Mouse (Mus musculus): Measurements from ENCODE around the gene Arap1. TPM values are rescaled to one million over a fixed set of nuclear protein-coding genes. Genes with fewer than 3 reads are reported as not detected.

Gene Arap1
- polyA plus RNA-seq, 1 experiment, result 148 TPM

DNA sequence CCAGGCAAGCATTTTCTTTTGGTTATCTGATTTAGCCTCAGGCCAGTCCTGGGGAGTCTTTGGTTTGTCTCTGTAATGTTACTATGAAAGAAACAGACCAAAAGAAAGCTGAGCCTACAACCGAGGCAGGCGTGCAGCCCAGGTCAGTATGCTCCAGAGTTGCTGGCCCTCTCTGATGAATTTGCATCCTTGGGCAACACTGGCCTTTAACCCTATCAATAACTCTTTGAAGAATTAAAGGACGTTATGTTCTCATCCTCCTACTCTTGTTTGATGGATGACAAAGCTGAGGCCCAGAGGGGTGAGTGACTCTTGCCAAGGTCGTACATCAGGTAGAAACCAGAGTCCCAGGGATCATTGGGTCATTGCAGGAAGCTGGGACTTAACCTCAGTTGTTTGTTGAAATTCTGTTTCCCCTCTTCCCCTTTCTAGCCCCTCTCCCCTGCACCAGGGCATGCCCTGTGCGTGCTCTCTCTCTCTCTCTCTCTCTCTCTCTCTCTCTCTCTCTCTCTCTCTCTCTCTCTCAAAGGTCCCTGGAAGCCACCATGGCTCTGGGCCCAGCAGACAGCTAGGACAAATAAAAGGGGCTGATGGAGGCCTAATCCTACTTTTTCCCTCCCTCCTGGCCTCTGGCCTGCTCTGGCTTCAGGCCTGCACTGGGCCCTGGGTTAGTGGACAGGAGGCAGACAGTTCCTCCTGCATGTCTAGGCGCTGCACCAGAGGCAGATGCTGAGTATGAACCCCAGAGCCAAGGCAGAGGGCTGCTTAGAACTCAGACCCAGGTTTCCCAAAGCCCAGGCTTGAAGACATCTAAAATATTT, 23.5 kb upstream of the Arap1 start:
- H3K4me1 ChIP-seq, result peaks cover 92% of the 10 kb centered on the region

GRCm38 (mm10) chr7:101326006-101326405, 21.9 kb upstream of the Arap1 start:
- H3K27me3 ChIP-seq (replicated peaks), result peaks cover 12% of the 10 kb centered on the region
- H3K36me3 ChIP-seq (replicated peaks; ENCODE audit: low read length), result peaks cover 88% of the 10 kb centered on the region
- TF ChIP-seq FLI1 (IDR thresholded peaks at IDR 0.05; ENCODE audit: low read length) (no peak), GATA1 (IDR thresholded peaks at IDR 0.05; ENCODE audit: borderline replicate concordance, low read length) (no peak)
- H3K9me3 ChIP-seq, result no peaks in the 10 kb centered on the region
- no peak overlapping the region for H3K4me3 ChIP-seq (replicated peaks)
- peaks cover 94% of the 10 kb centered on the region for H3K4me1 ChIP-seq

More for the DNA sequence above, 23.5 kb upstream of the Arap1 start:
- Histone ChIP-seq H3K4me3 (replicated peaks) (no peak overlapping the region), H3K27me3 (replicated peaks) (peaks cover 12% of the 10 kb centered on the region), H3K36me3 (replicated peaks; ENCODE audit: low read length) (peaks cover 71% of the 10 kb centered on the region), H3K9me3 (no peaks in the 10 kb centered on the region)
- TF ChIP-seq FLI1 (IDR thresholded peaks at IDR 0.05; ENCODE audit: low read length) (no peak), GATA1 (IDR thresholded peaks at IDR 0.05; ENCODE audit: borderline replicate concordance, low read length) (no peak)

- Histone ChIP-seq H3K36me3 (replicated peaks; ENCODE audit: low read length) (peaks cover 89% of the 10 kb centered on the region), H3K27me3 (replicated peaks) (peaks cover 4% of the 10 kb centered on the region), H3K9me3 (no peaks in the 10 kb centered on the region), H3K4me3 (replicated peaks) (no peak overlapping the region), H3K4me1 (peaks cover 96% of the 10 kb centered on the region)
- TF ChIP-seq FLI1 (IDR thresholded peaks at IDR 0.05; ENCODE audit: low read length) (no peak), GATA1 (IDR thresholded peaks at IDR 0.05; ENCODE audit: borderline replicate concordance, low read length) (no peak)
Measured at GRCm38 (mm10) chr7:101327263-101327662, 20.6 kb upstream of the Arap1 start.

- Histone ChIP-seq H3K36me3 (replicated peaks; ENCODE audit: low read length) (peaks cover 87% of the 10 kb centered on the region), H3K27me3 (replicated peaks) (peaks cover 4% of the 10 kb centered on the region), H3K9me3 (no peaks in the 10 kb centered on the region), H3K4me1 (peaks cover 96% of the 10 kb centered on the region), H3K4me3 (replicated peaks) (no peak overlapping the region)
- TF ChIP-seq GATA1 (IDR thresholded peaks at IDR 0.05; ENCODE audit: borderline replicate concordance, low read length), result no peak
- TF ChIP-seq FLI1 (IDR thresholded peaks at IDR 0.05; ENCODE audit: low read length), result no peak
Measured at GRCm38 (mm10) chr7:101327786-101328185, 20.1 kb upstream of the Arap1 start.

- Histone ChIP-seq H3K4me3 (replicated peaks) (no peak overlapping the region), H3K36me3 (replicated peaks; ENCODE audit: low read length) (peaks cover 89% of the 10 kb centered on the region), H3K27me3 (replicated peaks) (peaks cover 4% of the 10 kb centered on the region), H3K9me3 (no peaks in the 10 kb centered on the region), H3K4me1 (peaks cover 96% of the 10 kb centered on the region)
- TF ChIP-seq GATA1 (IDR thresholded peaks at IDR 0.05; ENCODE audit: borderline replicate concordance, low read length) (no peak), FLI1 (IDR thresholded peaks at IDR 0.05; ENCODE audit: low read length) (no peak)
Measured at GRCm38 (mm10) chr7:101328621-101329158, 19.2 kb upstream of the Arap1 start.

GRCm38 (mm10) chr7:101329606-101330005, 18.3 kb upstream of the Arap1 start:
- H3K4me3 ChIP-seq (replicated peaks), result no peak overlapping the region
- peaks cover 86% of the 10 kb centered on the region for H3K36me3 ChIP-seq (replicated peaks; ENCODE audit: low read length)
- H3K9me3 ChIP-seq, result no peaks in the 10 kb centered on the region
- peaks cover 93% of the 10 kb centered on the region for H3K4me1 ChIP-seq
- H3K27me3 ChIP-seq (replicated peaks), result peaks cover 4% of the 10 kb centered on the region
- TF ChIP-seq FLI1 (IDR thresholded peaks at IDR 0.05; ENCODE audit: low read length) (no peak), GATA1 (IDR thresholded peaks at IDR 0.05; ENCODE audit: borderline replicate concordance, low read length) (no peak)

- Histone ChIP-seq H3K27me3 (replicated peaks) (peaks cover 4% of the 10 kb centered on the region), H3K36me3 (replicated peaks; ENCODE audit: low read length) (peaks cover 86% of the 10 kb centered on the region)
Measured at GRCm38 (mm10) chr7:101330074-101330840, 17.6 kb upstream of the Arap1 start.

DNA sequence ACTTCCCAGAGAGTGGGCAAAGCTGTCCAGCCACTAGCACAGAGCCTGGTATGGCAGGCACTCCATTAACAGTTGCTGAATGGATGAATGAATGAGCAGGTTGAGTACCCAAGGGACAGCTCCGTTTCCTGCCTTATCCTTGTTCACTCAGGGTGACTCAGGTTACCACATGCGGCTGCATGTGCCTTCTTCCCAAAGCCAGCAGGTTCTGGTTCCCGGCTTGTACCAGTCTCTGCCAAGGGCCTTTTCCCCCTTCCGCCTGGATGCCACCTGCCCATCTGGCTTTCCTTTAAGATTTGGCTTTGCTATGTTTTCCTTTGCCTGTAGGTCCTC, 17.1 kb upstream of the Arap1 start:
- Histone ChIP-seq H3K9me3 (no peaks in the 10 kb centered on the region), H3K27me3 (replicated peaks) (peaks cover 4% of the 10 kb centered on the region), H3K4me3 (replicated peaks) (no peak overlapping the region), H3K36me3 (replicated peaks; ENCODE audit: low read length) (peaks cover 88% of the 10 kb centered on the region), H3K4me1 (peaks cover 95% of the 10 kb centered on the region)
- TF ChIP-seq GATA1 (IDR thresholded peaks at IDR 0.05; ENCODE audit: borderline replicate concordance, low read length), result no peak
- no peak for TF ChIP-seq FLI1 (IDR thresholded peaks at IDR 0.05; ENCODE audit: low read length)

More at GRCm38 (mm10) chr7:101330074-101330840, 17.6 kb upstream of the Arap1 start:
- Histone ChIP-seq H3K4me3 (replicated peaks) (no peak overlapping the region), H3K4me1 (peaks cover 93% of the 10 kb centered on the region), H3K9me3 (no peaks in the 10 kb centered on the region)
- TF ChIP-seq FLI1 (IDR thresholded peaks at IDR 0.05; ENCODE audit: low read length) (no peak), GATA1 (IDR thresholded peaks at IDR 0.05; ENCODE audit: borderline replicate concordance, low read length) (no peak)

DNA sequence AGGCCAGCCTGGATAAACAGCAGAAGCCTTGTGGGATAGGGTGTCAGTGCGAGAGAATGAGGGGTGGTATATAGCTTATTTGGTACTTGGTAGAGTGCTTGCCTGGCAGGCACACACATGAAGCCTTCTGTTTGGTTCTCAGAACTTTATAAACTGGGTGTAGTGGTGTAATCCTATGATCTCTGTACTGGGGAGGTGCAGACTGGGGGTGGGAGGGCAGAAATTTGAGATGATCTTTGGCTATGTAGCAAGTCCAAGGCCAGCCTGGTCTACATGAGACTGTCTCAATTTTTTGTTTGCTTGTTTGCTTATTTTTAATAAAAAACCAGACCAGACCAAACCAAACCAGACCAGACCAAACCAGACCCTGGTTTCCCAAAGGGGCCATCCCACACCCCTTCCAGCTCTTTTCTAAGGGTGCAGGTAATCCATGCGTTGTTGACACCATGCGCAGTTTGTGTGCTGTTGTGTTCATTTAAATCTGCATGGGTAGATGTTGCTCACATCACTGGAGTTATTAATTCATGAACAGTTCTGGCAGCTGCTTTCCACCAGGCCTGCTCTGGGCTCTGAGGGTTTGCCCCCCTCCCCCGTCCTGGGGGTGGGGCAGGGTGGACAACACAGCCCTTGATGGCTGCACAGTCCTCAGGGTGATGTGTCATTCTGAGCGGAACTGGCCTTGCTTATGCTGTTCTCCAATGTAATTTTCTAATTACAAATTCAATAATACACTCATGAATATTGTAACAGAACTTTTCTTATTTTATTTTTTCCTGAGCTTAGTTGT, 15.6 kb upstream of the Arap1 start:
- no peaks in the 10 kb centered on the region for H3K9me3 ChIP-seq
- H3K36me3 ChIP-seq (replicated peaks; ENCODE audit: low read length), result peaks cover 85% of the 10 kb centered on the region
- peaks cover 96% of the 10 kb centered on the region for H3K4me1 ChIP-seq
- H3K27me3 ChIP-seq (replicated peaks), result peaks cover 1% of the 10 kb centered on the region
- H3K4me3 ChIP-seq (replicated peaks), result no peak overlapping the region
- no peak for TF ChIP-seq FLI1 (IDR thresholded peaks at IDR 0.05; ENCODE audit: low read length)
- TF ChIP-seq GATA1 (IDR thresholded peaks at IDR 0.05; ENCODE audit: borderline replicate concordance, low read length), result no peak

Measured in megakaryocyte, embryonic 14.5 days (primary cell).